Mouse (Mus musculus) ES-Bruce4 (cell line): Measurements from ENCODE around the gene Stoml2.

Source experiments
- CTCF ChIP-seq: IDR thresholded peaks from one replicate; pipeline ENCODE4 v1.8.1; 2011; ENCODE audit warnings: low read depth, low read length
- EP300 ChIP-seq: IDR thresholded peaks from 2 replicates; pipeline ENCODE4 v1.6.1; 2011; ENCODE audit warnings: low read depth, low read length; ENCODE audit not compliant: insufficient read depth
- POLR2A ChIP-seq: IDR thresholded peaks from one replicate; pipeline ENCODE4 v1.8.1; 2011; ENCODE audit warnings: low read length; ENCODE audit not compliant: insufficient read depth

DNA sequence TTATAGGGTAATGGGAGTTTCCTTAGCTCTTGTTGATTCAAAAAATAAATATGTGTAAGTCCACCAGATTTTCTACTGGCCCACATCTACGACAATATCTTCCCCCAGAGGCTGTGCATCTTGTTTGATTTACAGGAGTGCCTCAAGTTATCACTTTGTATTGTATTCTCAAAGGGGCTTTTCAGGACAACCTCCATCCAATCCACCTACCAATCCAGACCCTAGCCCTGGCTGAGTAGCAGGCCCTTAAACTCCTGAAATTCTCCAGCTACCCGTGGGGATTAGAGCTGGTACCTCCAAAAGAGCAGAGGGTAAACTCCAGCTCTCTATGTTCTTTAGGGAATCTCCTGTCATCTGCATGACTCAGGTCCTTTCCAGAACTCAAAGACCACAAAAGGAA, 33.5 kb downstream of the Stoml2 start:
- TF ChIP-seq CTCF (no peak), EP300 (no peak), POLR2A (no peak)
